Mouse (Mus musculus): Measurements from ENCODE around the gene Me3.

Gene Me3

GRCm38 (mm10) chr7:89632342-89633251 is at the start of gene Me3:
TSS of gene Me3 (plus strand) at chr7:89632392.
- DNase-seq = no peak

GRCm38 (mm10) chr7:89590039-89590438 is 42.2 kb upstream of the Me3 start:
- DNase-seq = no peak

GRCm38 (mm10) chr7:89590542-89591251 is 41.5 kb upstream of the Me3 start:
- DNase-seq = no peak

GRCm38 (mm10) chr7:89595813-89596212 is 36.4 kb upstream of the Me3 start:
- DNase-seq = no peak

GRCm38 (mm10) chr7:89605589-89606536 is 26.3 kb upstream of the Me3 start:
- DNase-seq = no peak

- no peak for DNase-seq
Measured at GRCm38 (mm10) chr7:89607329-89607728, 24.9 kb upstream of the Me3 start.

- no peak for DNase-seq
Measured at GRCm38 (mm10) chr7:89611236-89611635, 21.0 kb upstream of the Me3 start.

- DNase-seq = no peak
Measured at GRCm38 (mm10) chr7:89616235-89616634, 16.0 kb upstream of the Me3 start.

- DNase-seq = no peak
Measured at GRCm38 (mm10) chr7:89623331-89623730, 8.9 kb upstream of the Me3 start.

GRCm38 (mm10) chr7:89627393-89627792 is 4.8 kb upstream of the Me3 start:
- DNase-seq = no peak

- no peak for DNase-seq
Measured at GRCm38 (mm10) chr7:89628006-89628405, 4.2 kb upstream of the Me3 start.

- DNase-seq = no peak
Measured at GRCm38 (mm10) chr7:89629006-89629405, 3.2 kb upstream of the Me3 start.

- no peak for DNase-seq
Measured at GRCm38 (mm10) chr7:89629914-89630313, 2.3 kb upstream of the Me3 start.

- no peak for DNase-seq
Measured at GRCm38 (mm10) chr7:89630796-89631195, 1.4 kb upstream of the Me3 start.

- no peak for DNase-seq
Measured at GRCm38 (mm10) chr7:89640533-89640932, 8.3 kb downstream of the Me3 start.

GRCm38 (mm10) chr7:89640944-89641661 is 8.9 kb downstream of the Me3 start:
- DNase-seq = no peak

- DNase-seq = no peak
Measured at GRCm38 (mm10) chr7:89645015-89645414, 12.8 kb downstream of the Me3 start.

GRCm38 (mm10) chr7:89647864-89648263 is 15.7 kb downstream of the Me3 start:
- DNase-seq = no peak

- DNase-seq = no peak
Measured at GRCm38 (mm10) chr7:89657183-89657582, 25.0 kb downstream of the Me3 start.

GRCm38 (mm10) chr7:89657692-89658212 is 25.6 kb downstream of the Me3 start:
- no peak for DNase-seq

- DNase-seq = no peak
Measured at GRCm38 (mm10) chr7:89664197-89664596, 32.0 kb downstream of the Me3 start.

- no peak for DNase-seq
Measured at GRCm38 (mm10) chr7:89666361-89666760, 34.2 kb downstream of the Me3 start.
